Mouse (Mus musculus) midbrain, embryonic 14.5 days (tissue): ENCODE results near the gene G6pc. TPM values are rescaled to one million over a fixed set of nuclear protein-coding genes. Genes with fewer than 3 reads are reported as not detected.

Source experiments
- ATAC-seq: fragments of 200-750 bp; cut with Nextera tagmentation; 2 replicates; pipeline ENCODE4 v1.8.0; 2017; ENCODE audit warnings: moderate number of reproducible peaks, moderate library complexity; ENCODE audit not compliant: low FRiP score, low TSS enrichment
- DNase-seq: peaks from one replicate; pipeline ENCODE4 v3.0.0-alpha.2; 2015
- H3K27ac ChIP-seq: fragments of 300-500 bp; sonication (generic); replicated peaks from 2 replicates; pipeline ENCODE4 v1.5.1; 2014; ENCODE audit warnings: mild to moderate bottlenecking, low read depth, low read length, moderate library complexity
- H3K27me3 ChIP-seq: fragments of 300-500 bp; sonication (generic); 2 replicates; pipeline ENCODE4 v1.6.1; 2014; ENCODE audit warnings: low read length, control low read depth, mixed read lengths; ENCODE audit not compliant: control insufficient read depth, insufficient read depth
- H3K36me3 ChIP-seq: fragments of 300-500 bp; sonication (generic); 2 replicates; pipeline ENCODE4 v1.6.1; 2014; ENCODE audit warnings: low read length, control low read depth; ENCODE audit not compliant: control insufficient read depth, insufficient read depth
- H3K4me1 ChIP-seq: fragments of 300-500 bp; sonication (generic); 2 replicates; pipeline ENCODE4 v1.6.1; 2014; ENCODE audit warnings: mild to moderate bottlenecking, antibody characterized with exemption, low read length, control low read depth; ENCODE audit not compliant: control insufficient read depth, insufficient read depth
- H3K4me2 ChIP-seq: fragments of 300-500 bp; sonication (generic); 2 replicates; pipeline ENCODE4 v1.6.1; 2014; ENCODE audit warnings: mild to moderate bottlenecking, low read length, moderate library complexity
- H3K4me3 ChIP-seq: fragments of 300-500 bp; sonication (generic); replicated peaks from 2 replicates; pipeline ENCODE4 v1.5.1; 2014; ENCODE audit warnings: low read depth, low read length
- H3K9ac ChIP-seq: fragments of 300-500 bp; sonication (generic); replicated peaks from 2 replicates; pipeline ENCODE4 v1.6.1; 2014; ENCODE audit warnings: mild to moderate bottlenecking, low read length, moderate library complexity
- H3K9me3 ChIP-seq: fragments of 300-500 bp; sonication (generic); 2 replicates; pipeline ENCODE4 v1.6.1; 2016; ENCODE audit warnings: low read length, control low read depth, mixed read lengths; ENCODE audit not compliant: control insufficient read depth
- WGBS: fragments of 180-500 bp; shearing (Covaris S2); extraction: QIAGEN DNeasy Blood & Tissue Kit; methylation state at CpG from one replicate; pipeline ENCODE4 v1.1.7; 2014; 5-methylcytosine and 5-hydroxymethylcytosine counted together
- polyA plus RNA-seq: library from polyadenylated mRNA; unstranded; fragments of >200 nt; fragmentation: Nextera tagmentation; extraction: Ambion mirVana; gene quantifications from 2 replicates; pipeline ENCODE4 v1.2.1, GENCODE M21; 2014

G6pc gene
- polyA plus RNA-seq, 1 experiment from 2014 or later = not detected

DNA sequence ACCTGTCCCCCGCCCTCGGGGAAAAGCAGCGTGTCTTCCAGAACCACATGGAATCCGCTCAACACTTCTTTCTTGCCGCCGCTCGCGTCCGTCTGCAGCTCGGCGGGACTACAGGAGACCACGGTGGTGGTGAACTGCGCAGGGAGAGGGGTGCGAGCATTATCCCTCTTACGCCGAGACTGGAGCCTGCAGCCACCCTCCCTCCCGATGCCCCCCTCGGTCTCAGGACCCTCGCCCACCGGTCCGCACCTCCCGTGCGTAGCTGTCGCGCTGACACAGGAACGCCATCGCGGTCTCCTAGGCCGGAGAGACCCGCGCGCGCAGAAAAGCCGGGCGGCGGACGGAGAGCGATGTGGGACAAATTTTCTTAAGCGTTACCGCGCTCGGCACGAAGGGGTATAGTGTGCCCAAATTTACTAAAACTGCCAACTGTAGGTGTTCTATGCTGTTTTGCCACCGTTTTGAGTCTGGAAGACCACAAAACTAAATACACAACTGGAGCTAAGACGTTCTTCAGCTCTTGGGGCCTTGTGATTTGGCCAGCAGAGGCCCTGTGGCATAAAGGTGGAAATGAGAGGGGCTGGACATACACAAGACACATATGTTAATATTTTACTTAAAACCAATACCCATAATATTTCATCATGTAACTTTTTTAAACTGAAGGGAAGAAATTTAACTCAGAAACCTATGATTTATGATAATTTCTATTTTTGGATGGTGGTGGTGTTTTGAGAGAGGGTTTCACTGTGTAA is 49.9 kb downstream of the G6pc start, which contains the start of gene Aarsd1:
Aarsd1 (minus strand) TSS at position 515 of the 755 bp plus-strand sequence.
- Histone ChIP-seq H3K27me3 (no peaks in the 10 kb centered on the region), H3K27ac (peak within 1 kb of the TSS; percentile 86), H3K36me3 (peaks cover 14% of the 10 kb centered on the region), H3K9ac (peak within 1 kb of the TSS; percentile 81), H3K9me3 (no peaks in the 10 kb centered on the region), H3K4me1 (0 out of 2 replicates have a peak, but pooled peaks cover 6% of the 10 kb centered on the region), H3K4me3 (peak within 1 kb of the TSS; percentile 75), H3K4me2 (peak within 1 kb of the TSS; percentile 67)
- DNase-seq = peak; percentile 94
- WGBS = under 1% methylated on average over 45 of the region's 45 CpGs
- ATAC-seq = peak; percentile 76; the same call in 1 of the 2 replicates

DNA sequence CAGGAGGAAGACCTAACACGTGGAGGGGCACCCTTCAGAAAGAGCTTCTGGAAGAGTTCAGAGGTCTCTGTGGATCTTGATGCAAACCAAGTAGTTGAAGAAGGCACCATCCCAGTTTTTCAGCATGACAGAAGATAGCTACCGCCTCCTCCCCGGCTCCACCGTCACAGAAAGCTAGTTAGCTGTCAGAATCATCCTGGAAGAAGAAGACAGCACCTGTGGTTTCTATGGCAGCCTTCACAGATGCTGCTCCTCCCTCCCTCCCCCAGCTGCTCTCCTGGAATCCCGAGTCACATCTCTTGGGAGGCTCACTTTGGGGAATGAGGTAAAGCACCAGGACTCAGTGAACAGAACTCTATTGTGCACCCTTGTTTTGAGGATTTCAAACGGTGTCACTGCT is 51.6 kb downstream of the G6pc start:
- Histone ChIP-seq H3K4me1 (peaks cover 7% of the 10 kb centered on the region; the same call in 1 of the 2 replicates), H3K4me2 (no peak overlapping the region), H3K9ac (no peak overlapping the region), H3K4me3 (no peak overlapping the region), H3K9me3 (no peaks in the 10 kb centered on the region), H3K27ac (no peak overlapping the region), H3K36me3 (no peaks in the 10 kb centered on the region), H3K27me3 (no peaks in the 10 kb centered on the region)
- ATAC-seq (no peak), DNase-seq (no peak)
- 42% methylated on average over 6 of the region's 6 CpGs for WGBS

DNA sequence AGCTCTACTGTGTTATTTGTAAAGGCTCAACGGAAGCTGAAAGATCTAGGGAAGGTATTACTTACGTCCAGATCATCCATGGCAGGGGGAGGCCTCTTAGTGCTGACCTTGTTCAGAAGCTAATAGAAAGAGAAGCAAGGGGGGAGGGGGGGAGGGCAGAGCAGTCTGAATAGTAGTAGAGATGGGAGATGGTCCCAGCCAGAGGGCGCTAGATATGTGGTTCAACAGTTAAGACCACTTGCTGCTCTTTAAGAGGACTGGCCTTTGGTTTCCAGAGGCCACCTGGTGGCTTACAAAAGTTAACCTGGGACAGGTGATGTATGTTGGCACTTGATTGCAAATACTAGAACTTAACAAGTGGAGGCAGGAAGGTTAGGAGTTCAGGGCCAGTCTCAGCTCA is 52.2 kb downstream of the G6pc start:
- Histone ChIP-seq H3K9me3 (no peaks in the 10 kb centered on the region), H3K27ac (no peak overlapping the region), H3K27me3 (no peaks in the 10 kb centered on the region), H3K4me3 (no peak overlapping the region), H3K36me3 (no peaks in the 10 kb centered on the region), H3K4me2 (no peak overlapping the region), H3K9ac (no peak overlapping the region), H3K4me1 (peaks cover 13% of the 10 kb centered on the region; the same call in 1 of the 2 replicates)
- ATAC-seq (no peak), DNase-seq (peak; percentile 21)
- 25% methylated on average over 3 of the region's 3 CpGs for WGBS

- Histone ChIP-seq H3K9me3 (no peaks in the 10 kb centered on the region), H3K4me2 (no peak overlapping the region), H3K27me3 (no peaks in the 10 kb centered on the region), H3K4me3 (no peak overlapping the region), H3K27ac (no peak overlapping the region), H3K4me1 (peaks cover 13% of the 10 kb centered on the region; the same call in 1 of the 2 replicates), H3K36me3 (no peaks in the 10 kb centered on the region), H3K9ac (no peak overlapping the region)
- ATAC-seq (no peak), DNase-seq (no peak)
- WGBS = 93% methylated on average over 5 of the region's 5 CpGs
These were observed 52.8 kb downstream of the G6pc start for GRCm38 (mm10) chr11:101420148-101420547.

GRCm38 (mm10) chr11:101424105-101424851 is 56.9 kb downstream of the G6pc start, which contains the start of gene Gm27029:
Gene Gm27029 (minus strand): TSS chr11:101424796.
- H3K27me3 ChIP-seq = no peaks in the 10 kb centered on the region
- peaks cover 23% of the 10 kb centered on the region for H3K4me1 ChIP-seq
- H3K9me3 ChIP-seq = no peaks in the 10 kb centered on the region
- WGBS = 5% methylated on average over 23 of the region's 23 CpGs
- peak within 1 kb of the TSS; percentile 79 for H3K4me2 ChIP-seq
- H3K27ac ChIP-seq = peak within 1 kb of the TSS; percentile 88
- DNase-seq = no peak
- ATAC-seq = peak; percentile 20; the same call in 1 of the 2 replicates
- H3K36me3 ChIP-seq = peaks cover 5% of the 10 kb centered on the region
- H3K4me3 ChIP-seq = peak within 1 kb of the TSS; percentile 84
- H3K9ac ChIP-seq = peak within 1 kb of the TSS; percentile 80

DNA sequence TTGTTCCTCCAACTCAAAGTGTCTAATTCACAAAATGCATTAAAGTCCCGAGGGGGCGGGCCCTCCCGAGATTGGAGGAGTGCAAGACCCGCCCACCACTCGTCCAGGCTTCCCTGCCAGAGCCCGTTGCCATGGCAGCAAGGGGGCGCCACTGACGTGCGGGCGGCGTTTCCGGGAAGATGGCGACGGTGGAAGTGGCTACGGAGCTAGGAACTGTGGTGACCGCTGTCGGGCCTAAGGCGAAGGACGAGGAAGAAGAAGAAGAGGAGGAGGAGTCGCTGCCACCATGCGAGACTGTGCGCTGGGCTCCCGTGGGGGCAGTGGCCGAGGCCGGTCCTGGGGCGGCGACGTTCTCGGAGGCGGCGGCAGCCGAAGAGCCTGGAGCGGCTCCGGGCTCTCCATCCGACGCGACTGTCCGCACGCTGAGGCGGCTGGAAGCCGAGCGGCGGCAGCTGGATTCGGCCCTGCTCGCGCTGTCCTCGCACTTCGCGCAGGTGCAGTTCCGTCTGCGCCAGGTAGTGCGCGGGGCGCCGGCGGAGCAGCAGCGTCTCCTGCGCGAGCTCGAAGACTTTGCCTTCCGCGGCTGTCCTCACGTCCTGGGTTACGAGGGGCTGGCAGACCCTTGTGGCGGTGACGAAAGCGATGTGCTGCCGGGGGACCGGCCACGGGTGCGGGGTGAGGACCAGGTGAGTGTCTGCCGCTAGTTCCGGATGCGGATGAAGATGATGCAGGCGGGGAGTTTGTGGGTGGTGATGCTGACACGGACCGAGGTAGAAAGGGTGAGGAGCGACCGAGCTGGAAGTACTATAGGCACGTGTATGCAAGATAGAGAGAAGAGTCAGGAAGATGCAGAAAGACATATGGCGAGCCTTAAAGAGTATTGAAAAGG is 57.8 kb downstream of the G6pc start, which contains the start of the genes Rundc1 and Ptges3l:
Rundc1 (plus strand) TSS at position 161 of the 889 bp plus-strand sequence.
Ptges3l (minus strand) TSS at position 409 of the 889 bp plus-strand sequence.
- ATAC-seq (peak; percentile 90), DNase-seq (peak; percentile 99)
- H3K4me3 ChIP-seq = peak within 1 kb of the TSS; percentile 84
- H3K9me3 ChIP-seq = no peaks in the 10 kb centered on the region
- H3K27me3 ChIP-seq = no peaks in the 10 kb centered on the region
- peak within 1 kb of the TSS; percentile 88 for H3K27ac ChIP-seq
- under 1% methylated on average over 81 of the region's 81 CpGs for WGBS
- peaks cover 23% of the 10 kb centered on the region for H3K4me1 ChIP-seq
- H3K36me3 ChIP-seq = peaks cover 14% of the 10 kb centered on the region
- peak within 1 kb of the TSS; percentile 80 for H3K9ac ChIP-seq
- peak within 1 kb of the TSS; percentile 79 for H3K4me2 ChIP-seq

DNA sequence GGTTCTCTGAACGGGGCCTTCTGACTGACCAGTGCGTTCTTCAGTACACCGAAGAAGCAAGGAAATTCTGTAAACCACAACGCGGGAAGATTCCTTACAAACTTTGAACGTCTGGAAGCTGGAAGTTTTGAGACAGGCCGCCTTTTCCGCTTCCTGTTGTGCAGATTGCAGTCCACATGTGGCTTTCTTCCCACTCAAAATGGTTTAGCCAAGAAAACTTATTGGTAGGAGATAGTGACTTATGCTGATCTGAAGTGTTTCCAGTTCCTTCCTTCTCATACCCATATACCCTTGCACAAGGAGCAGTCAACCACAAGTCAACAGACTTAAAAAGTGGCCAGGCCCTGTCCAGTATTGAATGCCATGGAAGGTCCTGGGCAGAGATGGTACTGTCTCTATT is 58.8 kb downstream of the G6pc start:
- WGBS = 72% methylated on average over 8 of the region's 8 CpGs

More for the DNA sequence above, 58.8 kb downstream of the G6pc start:
- ATAC-seq (no peak), DNase-seq (no peak)
- Histone ChIP-seq H3K36me3 (peaks cover 24% of the 10 kb centered on the region), H3K4me2 (peak overlapping the region; percentile 79), H3K27me3 (no peaks in the 10 kb centered on the region), H3K9ac (peak overlapping the region; percentile 80; the same call in 1 of the 2 replicates), H3K9me3 (no peaks in the 10 kb centered on the region), H3K4me1 (peaks cover 23% of the 10 kb centered on the region), H3K27ac (no peak overlapping the region), H3K4me3 (peak overlapping the region; percentile 84)
